Mouse (Mus musculus) testis, postnatal 14 days (tissue): ENCODE measurements at regions not wholly inside any gene's neighbourhood (a gene's known extent, or its start where the extent isn't known, plus 50 kb on each side); places are given as distances from the start of the nearest gene placed in this dataset.

ENCODE experiments used
- DNase-seq: peaks from one replicate; pipeline ENCODE4 v3.0.0; 2021; ENCODE audit warnings: low spot score

DNA sequence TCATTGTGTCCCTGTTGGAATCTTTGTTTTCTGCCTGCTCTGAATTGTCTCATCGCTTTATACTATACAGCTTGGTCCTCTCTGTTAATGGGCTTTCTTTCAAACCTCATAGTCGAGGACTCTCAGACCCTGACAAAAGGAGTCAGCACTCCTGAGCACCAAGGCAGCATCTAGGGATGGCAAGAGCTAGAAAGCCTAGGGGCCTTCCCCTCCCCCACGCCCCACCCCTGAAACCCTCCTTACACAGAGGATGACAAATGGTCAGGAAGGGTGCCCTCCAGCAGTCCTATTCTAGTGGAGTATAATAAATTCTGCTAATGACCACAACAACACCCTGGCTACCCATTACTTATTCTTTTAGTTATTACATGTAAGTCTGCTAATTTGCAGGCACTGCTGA lies 74.4 kb downstream of the Tbx19 start:
- DNase-seq, result no peak

GRCm38 (mm10) chr1:165084753-165085152 lies 75.8 kb downstream of the Tbx19 start:
- no peak for DNase-seq

- DNase-seq, result no peak
These were observed 76.4 kb downstream of the Tbx19 start for GRCm38 (mm10) chr1:165084179-165084578.

- DNase-seq, result no peak
These were observed 80.2 kb downstream of the Tbx19 start for GRCm38 (mm10) chr1:165080351-165080750.

DNA sequence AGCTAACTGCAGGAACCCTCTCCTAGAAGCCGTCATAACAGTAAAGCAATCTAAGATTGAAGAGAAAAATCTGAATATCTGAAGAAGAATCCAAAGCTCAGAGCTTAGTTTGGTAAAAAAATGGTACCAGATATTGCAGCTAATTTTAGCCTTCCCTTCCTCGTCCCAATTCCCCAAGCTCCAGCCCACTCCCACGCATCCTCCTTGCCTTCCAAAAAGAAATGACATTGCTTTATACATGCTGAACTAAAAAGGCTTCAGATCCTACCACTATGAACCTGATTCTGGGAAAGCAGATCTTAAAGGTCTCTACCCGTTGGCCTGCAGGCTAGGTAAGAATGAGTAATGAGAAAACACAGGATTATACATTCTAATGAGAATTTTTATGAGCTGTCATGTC lies 83.3 kb downstream of the Tbx19 start:
- DNase-seq, result no peak

DNA sequence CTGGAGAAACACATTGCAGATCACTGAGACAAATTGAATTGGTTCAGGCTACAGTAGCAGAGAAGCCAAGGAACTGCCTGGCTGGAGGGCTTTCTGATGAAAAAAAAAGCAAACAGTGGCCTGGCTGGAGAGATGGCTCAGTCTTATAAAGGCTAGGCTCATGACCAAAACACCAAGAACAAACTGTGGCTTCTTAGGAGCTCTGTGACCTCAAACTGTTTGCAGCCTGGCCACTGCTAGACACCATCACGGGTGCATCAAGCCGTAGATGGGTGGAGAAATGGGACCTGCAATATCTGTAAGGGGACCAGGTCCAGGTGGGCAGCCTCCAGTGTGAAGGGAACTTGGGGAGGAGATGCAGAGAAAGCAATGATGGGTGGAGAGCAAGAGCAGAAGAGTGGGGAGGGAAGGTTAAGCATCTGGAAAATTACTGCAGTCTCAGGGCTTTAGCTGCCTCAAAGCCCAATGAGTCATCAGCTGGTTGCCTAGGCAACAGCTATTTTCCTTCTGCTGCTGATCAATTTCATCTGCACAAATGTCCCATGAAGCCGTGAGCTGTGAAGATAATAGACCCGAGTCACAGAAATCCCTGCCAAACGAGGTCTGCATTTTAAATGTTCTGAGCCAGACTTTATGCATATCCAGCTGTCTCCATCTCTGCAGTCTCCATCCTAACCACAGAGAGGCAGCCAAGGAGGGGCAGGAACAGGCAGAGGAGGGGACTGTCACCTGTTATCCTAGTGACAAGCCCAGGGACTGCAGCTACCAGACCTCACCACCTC lies 85.1 kb downstream of the Tbx19 start:
- no peak for DNase-seq

- DNase-seq, result no peak
These were observed 88.6 kb downstream of the Tbx19 start for GRCm38 (mm10) chr1:165071831-165072491.

DNA sequence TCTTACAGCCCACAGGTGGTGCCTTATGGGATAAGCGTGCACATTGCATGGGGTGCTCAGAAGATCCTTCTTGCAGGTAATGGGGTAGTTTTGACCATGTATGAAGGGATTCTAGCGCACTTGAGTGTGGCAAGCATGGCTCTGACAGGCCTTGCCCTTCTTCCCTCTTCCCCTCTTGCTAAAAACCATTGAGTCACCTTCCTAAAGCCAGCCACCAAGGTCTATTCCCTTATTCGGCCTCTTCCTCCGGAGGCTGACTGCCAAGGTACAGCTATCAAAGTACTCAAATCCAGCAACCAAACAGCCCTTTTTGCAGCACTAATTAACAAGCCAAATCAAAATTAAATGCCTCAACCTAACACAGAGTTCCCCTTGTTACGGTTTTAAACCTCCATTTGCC lies 95.6 kb downstream of the Tbx19 start:
- no peak for DNase-seq

- DNase-seq, result no peak
These were observed 97.6 kb downstream of the Tbx19 start for GRCm38 (mm10) chr1:165062813-165063492.

DNA sequence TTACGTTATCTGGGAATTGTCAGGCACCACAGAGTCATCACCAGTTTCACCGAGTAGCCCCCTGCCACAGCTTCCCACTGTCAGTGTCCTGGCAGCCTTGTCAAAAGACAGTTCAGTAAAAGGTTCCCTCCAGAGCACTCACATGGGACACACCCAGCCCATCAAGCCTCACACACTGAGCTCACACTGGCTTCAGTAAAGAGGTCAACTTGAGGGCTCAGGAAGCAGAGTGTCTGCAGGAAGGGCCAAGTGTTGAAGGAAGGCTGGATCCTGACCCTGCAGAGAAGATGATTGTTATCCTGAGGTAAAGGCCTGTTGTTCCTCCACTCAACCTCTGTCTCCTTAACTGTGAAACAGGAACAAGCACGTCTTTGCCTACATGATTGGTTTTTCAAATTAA lies 99.2 kb downstream of the Tbx19 start:
- DNase-seq, result no peak

- no peak for DNase-seq
These were observed 106.3 kb downstream of the Tbx19 start for GRCm38 (mm10) chr1:165054245-165054644.

- no peak for DNase-seq
These were observed 109.3 kb downstream of the Tbx19 start for GRCm38 (mm10) chr1:165051294-165051693.

- no peak for DNase-seq
These were observed 110.4 kb downstream of the Tbx19 start for GRCm38 (mm10) chr1:165050176-165050575.

DNA sequence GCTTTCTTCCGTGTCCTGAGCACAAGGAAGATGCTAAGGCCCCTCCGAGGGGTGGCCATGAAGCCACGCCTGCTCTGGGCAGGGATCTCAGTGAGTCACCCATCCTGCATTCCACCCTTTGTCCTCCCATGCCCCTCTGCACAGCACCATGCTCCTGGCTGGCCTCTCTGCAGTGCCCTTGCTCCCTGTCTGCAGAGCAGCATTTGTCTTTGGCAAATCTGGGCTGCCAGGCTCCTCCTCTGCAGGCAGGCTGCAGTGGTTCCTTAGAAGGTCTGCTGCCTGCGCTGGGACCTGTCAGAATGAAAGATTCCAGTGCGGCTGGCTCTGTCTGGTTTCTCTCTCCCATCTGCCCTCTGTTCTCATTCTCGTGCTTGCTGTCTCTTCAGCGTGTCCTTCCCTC lies 111.3 kb upstream of the Xcl1 start:
- peak; percentile 21 for DNase-seq

GRCm38 (mm10) chr1:165046056-165046455 lies 110.7 kb upstream of the Xcl1 start:
- no peak for DNase-seq

DNA sequence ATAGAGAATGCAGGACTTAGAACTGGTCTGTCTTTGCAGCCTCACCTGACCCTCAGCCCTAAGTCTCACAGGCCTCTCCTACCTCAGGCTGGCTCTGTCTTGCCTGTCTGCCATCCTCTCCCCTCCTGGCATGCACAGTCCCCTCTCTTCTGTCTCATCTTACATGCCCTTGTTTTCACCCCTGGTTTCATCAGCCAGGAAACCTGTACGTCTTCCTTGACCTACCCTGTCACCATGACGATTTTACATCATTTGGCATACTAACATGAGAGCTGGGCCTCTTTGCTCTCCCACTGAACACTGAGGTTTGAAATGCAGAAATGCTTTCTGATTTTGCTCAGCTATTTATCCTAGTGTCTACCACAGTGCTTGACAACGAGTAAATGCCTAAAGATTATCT lies 108.0 kb upstream of the Xcl1 start:
- DNase-seq, result no peak

DNA sequence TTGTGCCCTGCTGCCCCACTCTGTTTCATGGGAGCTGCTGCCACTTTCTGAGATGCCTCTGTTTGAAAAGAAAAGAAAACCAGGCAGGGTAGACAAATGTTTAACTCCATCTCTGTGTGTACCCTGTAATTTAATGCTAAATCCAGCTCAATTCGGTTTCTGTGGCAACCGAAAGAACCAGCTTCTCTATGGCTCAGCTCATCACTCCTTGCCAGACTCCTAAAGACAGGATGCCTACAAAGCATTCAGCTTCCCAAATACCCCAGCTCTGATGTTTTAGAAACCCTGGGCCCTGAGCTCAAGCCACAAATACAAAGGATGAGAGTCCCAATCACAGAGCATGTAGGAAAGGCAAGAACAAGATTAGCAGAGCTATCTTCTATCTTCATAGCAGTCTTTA lies 106.8 kb upstream of the Xcl1 start:
- no peak for DNase-seq

GRCm38 (mm10) chr1:165036631-165037030 lies 101.3 kb upstream of the Xcl1 start:
- no peak for DNase-seq

- no peak for DNase-seq
These were observed 100.3 kb upstream of the Xcl1 start for GRCm38 (mm10) chr1:165035618-165036017.

GRCm38 (mm10) chr1:165020960-165021563 lies 85.7 kb upstream of the Xcl1 start:
- DNase-seq, result no peak

GRCm38 (mm10) chr1:165018692-165019309 lies 83.5 kb upstream of the Xcl1 start:
- DNase-seq, result peak; percentile 63

GRCm38 (mm10) chr1:165018236-165018635 lies 82.9 kb upstream of the Xcl1 start:
- DNase-seq, result no peak
